Comparison of ENCODE assay signal across 19 mouse cellular contexts in the genomic region with DNA sequence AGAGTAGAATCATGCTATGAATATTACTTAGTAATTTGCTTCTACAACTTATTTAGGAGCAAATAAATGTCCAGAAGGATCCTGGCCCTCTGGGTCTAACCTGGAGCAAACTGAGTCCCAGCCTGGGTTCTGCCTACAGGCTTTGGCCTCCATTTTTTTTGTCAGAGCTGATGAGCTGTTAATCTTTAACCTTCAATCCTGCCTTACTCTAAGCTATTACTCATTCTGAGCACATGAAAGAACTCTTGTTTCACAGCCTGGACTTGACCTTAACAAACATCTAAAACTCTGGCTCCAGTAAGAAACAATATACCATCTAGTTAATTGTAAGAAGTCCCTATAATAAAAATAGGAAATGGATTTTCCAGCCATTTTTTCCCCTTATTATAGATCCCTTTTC.
"Had no signal": no experiment of that assay in that cellular context is flagged by ENCODE, and none has a peak within 500 bp of the region (broad histone marks: within the 10 kb centered on the region; RNA-seq: fewer than 3 reads in every experiment).

No protein-coding gene starts in this region.

- H3K36me3 ChIP-seq: kidney, embryonic 15.5 days; limb, embryonic 12.5 days; limb, embryonic 15.5 days; midbrain, embryonic 12.5 days; midbrain, embryonic 15.5 days; neural tube, embryonic 13.5 days; stomach, embryonic 15.5 days had no signal

- H3K9me3 ChIP-seq: kidney, embryonic 15.5 days; limb, embryonic 12.5 days; limb, embryonic 15.5 days; midbrain, embryonic 12.5 days; midbrain, embryonic 15.5 days; neural tube, embryonic 13.5 days; stomach, embryonic 15.5 days had no signal

- ATAC-seq: liver, postnatal 0 days; lung, postnatal 0 days; midbrain, embryonic 15.5 days had no signal

- H3K9ac ChIP-seq: kidney, embryonic 15.5 days; limb, embryonic 12.5 days; limb, embryonic 15.5 days; liver, embryonic 14.5 days; liver, postnatal 0 days; lung, embryonic 14.5 days; midbrain, embryonic 12.5 days; midbrain, embryonic 15.5 days; neural tube, embryonic 13.5 days; stomach, embryonic 15.5 days had no signal

- H3K27ac ChIP-seq: limb, embryonic 12.5 days; liver, embryonic 14.5 days; macrophage; midbrain, embryonic 12.5 days; midbrain, embryonic 15.5 days; neural tube, embryonic 13.5 days; stomach, embryonic 15.5 days had no signal

- H3K4me3 ChIP-seq: kidney, embryonic 15.5 days; limb, embryonic 12.5 days; limb, embryonic 15.5 days; midbrain, embryonic 12.5 days; midbrain, embryonic 15.5 days; neural tube, embryonic 13.5 days; stomach, embryonic 15.5 days had no signal

- DNase-seq: left cerebral cortex, postnatal 4 days; liver, postnatal 0 days; lung, embryonic 14.5 days; retina, postnatal 1 day; right cerebral cortex, postnatal 25 days; spleen, adult 18-20 months; thymus, adult 18-20 months; thymus, postnatal 36 days had no signal

- H3K4me2 ChIP-seq: kidney, embryonic 15.5 days; limb, embryonic 12.5 days; limb, embryonic 15.5 days; liver, embryonic 11.5 days; lung, embryonic 14.5 days; midbrain, embryonic 12.5 days; midbrain, embryonic 15.5 days; neural tube, embryonic 13.5 days; stomach, embryonic 15.5 days had no signal

- H3K4me1 ChIP-seq: midbrain, embryonic 12.5 days; midbrain, embryonic 15.5 days; neural tube, embryonic 13.5 days had no signal

- H3K27me3 ChIP-seq: kidney, embryonic 15.5 days; limb, embryonic 12.5 days; limb, embryonic 15.5 days; midbrain, embryonic 12.5 days; midbrain, embryonic 15.5 days; neural tube, embryonic 13.5 days; stomach, embryonic 15.5 days had no signal
